Mouse (Mus musculus) spleen, adult 18-20 months (tissue): Measurements from ENCODE around the gene Rpl13.
A peak's percentile ranks its signal among the peaks of the same experiment; 100 is the strongest.

Experiments
- DNase-seq, 2 experiments: peaks; one replicate each; pipeline ENCODE4 v3.0.0; 2022; ENCODE audit warnings: mixed read lengths in 2 of 2

Rpl13 gene

DNA sequence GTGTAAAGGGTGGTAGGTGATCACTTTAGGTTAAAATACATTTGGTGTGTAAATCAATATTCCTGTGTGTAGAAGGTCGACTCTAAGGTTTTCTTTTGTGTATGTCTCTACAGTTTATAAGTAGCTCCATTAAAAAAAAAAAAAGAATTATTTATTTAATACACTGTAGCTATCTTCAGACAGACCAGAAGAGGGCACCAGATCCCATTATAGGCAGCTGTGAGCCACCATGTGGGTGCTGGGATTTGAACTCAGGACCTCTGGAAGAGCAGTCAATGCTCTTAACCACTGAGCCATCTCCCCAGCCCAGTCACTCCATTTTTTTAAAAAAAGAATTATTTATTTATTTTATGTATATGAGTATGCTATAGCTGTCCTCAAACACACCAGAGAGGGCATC, 5.9 kb downstream of the Rpl13 start:
- no peak for DNase-seq

DNA sequence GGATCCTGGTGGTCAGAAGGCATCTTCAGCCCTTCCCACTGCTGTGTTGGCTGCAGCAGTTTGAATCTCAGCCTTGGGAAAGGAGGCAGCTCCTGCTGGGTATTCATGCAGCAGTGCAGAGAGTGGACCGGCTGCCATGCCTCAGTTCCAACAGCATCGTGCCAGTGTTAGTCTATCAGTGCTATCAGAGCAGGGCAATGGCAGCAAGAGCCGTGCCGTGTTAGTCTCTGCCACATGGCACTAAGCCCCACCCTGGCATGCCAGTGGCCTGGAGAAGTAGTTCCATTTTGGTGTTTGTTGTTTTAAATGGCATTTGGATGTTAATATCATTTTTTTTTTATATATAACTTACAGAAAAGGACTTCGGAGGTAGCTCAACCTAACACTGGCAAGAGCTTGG, 6.8 kb downstream of the Rpl13 start:
- no peak for DNase-seq

DNA sequence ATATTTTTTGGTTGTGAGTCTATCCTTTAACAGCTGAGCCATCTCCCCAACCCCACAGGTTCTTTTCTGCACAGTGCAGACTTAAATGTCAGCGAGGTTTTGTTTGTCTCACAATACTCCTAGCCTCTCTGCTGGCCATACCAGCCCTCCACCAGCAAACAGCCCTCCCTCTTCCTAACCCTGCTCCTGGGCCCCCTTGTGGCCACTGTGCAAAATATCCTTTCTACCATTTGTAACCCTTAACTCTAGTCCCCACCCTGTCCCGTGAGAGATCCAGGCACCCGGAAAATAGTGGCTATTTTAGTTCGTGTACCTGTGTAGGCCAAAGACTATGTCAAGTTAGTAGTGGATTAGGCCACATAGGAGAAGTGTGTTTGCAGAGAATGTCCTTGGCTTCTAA, 8.5 kb downstream of the Rpl13 start:
- DNase-seq = peak in 1 of 2 experiments; percentile 59

DNA sequence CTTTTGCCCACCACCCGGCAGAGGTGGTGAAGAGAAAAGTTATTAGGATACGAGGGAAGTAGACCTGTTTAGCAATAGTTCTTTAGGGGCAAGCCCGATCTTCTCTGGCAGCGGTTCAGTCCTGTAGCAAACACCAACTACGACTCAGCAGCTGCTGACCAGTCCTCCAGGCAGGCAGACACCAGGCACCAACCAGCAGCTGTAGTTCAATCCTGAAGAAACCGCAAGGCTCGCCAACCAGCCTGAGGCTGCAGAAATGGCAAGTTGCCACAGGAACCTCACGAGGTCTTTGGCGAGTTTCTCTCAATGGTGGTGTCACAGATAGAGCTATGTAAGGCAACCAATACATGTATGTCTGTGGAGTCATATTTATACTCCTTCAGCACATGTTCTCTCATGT, 10.7 kb downstream of the Rpl13 start:
- DNase-seq = no peak

DNA sequence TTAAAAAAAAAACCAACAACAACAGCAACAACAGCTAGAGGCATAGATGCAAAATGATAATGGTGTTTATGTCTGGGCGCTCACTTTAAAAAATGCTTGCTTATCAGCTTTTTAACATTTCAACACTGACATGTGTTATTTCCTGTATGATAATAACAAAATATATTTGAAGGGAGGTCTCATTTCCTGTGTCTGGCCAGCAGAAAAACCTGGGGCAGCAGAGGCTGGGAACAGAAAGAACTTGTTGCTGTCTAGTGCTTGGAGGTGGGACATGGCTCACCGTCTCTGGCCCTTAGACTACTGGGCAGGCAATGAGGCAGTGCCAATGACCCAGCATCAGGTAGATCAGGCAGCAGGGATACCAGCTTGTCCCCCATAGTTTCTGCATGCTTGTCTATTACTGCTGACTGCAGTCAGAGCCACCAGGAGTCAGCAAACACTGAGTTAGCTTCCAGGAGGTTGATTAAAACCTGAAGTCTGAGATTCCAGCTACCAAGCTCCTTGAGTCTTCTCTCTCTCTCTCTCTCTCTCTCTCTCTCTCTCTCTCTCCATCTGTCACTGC, 11.8 kb downstream of the Rpl13 start:
- DNase-seq = no peak

DNA sequence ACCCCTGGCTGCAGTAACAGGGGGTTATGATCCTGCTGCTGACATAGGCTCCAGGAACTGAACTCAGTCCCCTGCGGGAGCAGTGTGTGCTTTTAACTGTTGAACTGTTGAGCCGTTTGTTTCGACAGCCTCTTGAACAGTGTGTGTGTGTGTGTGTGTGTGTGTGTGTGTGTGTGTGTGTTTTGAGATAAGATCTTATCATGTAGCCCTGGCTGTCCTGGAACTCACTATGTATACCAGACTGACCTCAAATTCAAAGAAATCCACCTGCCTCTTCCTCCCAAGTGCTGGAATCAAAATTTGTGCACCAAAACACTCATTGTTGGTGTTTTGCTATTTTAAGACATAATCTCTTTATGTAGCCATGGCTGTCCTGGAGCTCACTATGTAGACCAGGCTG, 12.5 kb downstream of the Rpl13 start:
- DNase-seq = no peak

DNA sequence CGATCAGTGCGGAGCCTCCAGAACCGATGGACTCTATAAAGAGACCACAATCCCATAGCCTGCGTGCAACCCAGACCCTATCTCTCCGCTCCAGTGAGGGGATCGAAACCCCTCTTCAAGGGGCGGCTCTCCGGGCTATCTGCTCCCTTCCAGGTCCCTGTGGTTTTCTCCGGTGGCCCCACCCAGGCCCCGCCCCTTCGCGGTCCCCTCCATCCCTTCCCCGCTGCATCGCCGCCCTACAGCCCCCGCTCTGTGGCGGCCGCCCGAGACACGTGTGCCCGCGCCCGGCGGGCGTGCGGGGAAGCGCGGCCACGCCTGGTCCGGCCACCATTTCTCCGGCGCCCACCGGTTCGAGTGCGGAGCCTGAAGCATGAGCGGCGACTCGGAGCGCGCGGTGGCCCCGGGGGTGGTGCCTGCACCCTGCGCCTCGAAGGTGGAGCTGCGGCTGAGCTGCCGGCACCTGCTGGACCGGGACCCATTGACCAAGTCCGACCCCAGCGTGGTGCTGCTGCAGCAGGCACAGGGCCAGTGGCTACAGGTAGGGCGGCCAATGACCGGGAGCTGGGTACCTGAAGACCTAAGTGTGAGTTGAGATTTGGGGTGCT, 15.1 kb downstream of the Rpl13 start, which contains the start of gene Cpne7:
Cpne7 (plus strand) TSS at position 248 of the 605 bp plus-strand sequence.
- peak in 1 of 2 experiments; percentile 15 for DNase-seq

DNA sequence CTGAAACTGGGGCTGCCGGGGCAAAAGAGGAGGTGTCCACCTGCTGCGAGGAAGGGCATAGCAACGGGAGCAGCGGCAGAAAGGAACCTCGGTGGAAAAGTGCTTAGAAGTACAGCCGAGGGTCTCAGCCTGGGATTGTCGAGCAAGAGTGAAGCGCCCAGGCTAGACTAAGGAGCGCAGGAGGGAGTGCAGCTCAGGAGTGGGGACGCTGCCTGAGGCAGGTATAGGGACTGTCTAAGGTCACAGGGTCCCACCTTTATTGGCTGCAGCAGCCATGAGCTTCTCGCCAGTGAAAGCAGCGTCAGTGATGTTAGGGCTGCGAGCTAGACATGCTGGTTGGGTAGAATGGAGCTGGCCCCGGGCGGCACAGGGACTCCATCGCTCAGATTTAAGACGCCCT, 15.6 kb downstream of the Rpl13 start:
- no peak for DNase-seq

DNA sequence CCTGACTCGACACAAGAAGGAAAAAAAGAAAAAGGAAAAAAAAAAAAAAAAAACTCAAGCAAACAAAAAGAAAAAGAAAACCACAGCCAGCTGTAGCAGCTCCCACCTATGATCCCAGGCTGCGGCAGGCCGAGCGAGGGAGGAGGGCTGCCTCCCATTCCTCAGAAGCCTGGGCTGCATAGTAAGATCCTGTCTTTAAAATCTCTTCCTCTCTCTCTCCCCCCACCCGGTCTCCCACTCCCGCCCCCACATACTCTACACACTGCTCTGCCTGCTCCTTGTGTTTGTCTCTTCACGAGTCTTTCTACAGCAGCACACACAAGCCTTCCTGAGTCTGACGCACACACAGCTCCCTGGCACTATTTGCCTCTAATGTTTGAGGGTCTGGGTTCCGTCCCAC, 19.9 kb downstream of the Rpl13 start:
- no peak for DNase-seq

DNA sequence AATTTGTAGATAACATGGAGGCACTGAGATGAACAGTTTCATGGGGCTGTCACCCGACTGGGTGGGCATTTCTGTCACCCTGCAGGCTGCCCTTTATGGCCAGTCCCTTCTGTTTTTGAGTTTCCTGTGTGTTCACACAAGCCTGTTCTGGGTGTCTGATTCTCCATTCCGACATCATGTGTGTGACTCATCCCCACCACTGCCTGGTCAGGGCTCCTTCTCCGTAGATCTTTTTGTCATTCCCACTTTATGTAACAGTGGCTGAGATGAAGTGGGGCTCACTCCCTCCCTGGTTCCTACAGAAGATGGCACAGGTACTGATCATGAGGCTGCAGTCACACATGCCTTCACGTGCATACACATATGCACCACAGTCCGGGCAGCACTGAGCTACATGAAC, 20.5 kb downstream of the Rpl13 start:
- no peak for DNase-seq

DNA sequence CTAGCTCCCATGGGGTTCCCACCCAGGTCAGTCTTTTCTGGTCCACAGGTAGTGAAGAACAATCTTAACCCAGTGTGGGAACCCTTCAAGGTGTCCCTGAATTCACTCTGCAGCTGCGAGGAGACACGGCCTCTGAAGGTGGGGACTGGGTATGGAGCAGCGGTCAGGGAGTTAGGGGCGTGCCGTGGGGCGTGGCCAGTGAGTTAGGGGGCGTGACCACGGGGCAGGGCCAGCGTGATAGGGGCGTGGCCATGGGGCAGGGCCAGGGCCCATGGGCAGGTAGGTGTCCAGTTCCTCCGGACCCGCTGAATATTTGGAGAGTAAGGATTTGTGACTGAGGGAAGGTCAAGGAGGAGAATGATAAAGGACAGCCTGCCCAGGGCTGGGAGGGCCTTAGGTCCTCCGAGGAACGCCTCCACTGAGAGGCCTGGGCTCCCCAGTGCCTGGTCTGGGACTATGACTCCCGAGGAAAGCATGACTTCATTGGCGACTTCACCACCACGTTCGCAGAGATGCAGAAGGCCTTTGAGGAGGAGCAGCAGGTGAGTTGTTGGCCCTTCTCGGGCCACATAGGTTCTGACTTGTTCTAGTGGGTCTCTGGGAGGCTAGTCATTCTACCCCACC, 24.2 kb downstream of the Rpl13 start:
- DNase-seq = no peak

DNA sequence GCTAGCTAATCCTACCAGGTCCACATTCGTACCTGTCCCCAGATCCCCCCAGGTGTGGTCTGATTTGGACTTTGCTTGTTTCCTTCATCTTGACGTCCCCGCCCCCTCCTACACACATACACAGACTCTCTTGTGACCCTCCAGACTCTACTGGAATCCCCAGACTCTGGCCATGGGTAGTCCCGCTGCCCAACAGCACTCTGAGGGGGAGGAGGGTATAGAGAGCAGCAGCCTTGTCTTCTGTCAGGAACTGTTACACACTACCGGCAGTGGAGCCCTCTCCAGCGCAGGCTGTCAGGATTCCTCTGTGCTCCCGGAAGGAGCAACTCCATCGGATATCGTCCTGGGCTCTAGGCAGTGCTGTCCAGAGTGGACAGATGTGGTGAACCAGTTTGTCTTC, 28.9 kb downstream of the Rpl13 start:
- no peak for DNase-seq

DNA sequence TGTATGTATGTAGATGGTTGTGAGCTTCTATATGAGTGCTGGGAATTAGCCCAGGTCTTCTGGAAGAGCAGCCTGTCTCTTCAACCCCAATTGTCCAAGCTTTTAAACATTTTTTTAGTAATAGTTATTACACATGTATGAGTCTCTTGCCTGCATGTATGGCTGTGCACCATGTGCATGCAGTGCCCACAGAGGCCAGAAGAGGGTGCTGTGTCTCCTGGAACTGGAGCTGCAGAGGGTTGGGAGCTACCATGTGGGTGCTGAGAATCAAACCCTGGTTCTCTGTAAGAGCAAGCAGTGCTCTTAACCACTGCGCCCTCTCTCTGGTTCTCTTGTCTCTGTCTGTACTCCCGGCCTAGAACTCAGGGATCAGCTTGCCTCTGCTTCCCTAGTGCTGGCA, 30.8 kb downstream of the Rpl13 start:
- no peak for DNase-seq

DNA sequence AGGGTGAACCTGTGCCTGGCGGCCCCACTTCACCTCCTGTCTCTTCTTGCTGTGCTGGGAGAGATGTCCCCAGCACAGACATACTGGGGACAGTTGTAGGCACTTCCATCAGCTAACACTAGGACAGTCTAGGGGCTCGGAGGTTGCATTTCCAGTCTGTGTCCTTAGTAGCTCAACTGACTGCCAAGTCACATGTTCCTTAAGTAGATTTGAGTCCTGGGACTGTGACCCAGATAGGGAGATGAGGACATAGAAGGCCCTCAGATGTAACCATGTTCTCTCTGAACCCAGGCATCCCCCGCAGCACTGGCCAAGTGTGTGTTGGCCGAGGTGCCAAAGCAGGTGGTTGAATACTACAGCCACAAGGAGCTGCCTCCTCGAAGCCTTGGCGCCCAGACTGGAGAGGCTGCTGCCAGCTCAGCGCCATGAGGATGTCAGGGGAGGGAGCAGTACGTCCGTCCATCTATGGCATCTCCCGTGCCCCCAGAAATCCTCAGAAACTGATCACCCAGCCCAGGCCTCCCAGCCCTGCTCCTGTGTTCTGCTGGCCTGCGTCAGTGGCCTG, 32.1 kb downstream of the Rpl13 start:
- DNase-seq = no peak

DNA sequence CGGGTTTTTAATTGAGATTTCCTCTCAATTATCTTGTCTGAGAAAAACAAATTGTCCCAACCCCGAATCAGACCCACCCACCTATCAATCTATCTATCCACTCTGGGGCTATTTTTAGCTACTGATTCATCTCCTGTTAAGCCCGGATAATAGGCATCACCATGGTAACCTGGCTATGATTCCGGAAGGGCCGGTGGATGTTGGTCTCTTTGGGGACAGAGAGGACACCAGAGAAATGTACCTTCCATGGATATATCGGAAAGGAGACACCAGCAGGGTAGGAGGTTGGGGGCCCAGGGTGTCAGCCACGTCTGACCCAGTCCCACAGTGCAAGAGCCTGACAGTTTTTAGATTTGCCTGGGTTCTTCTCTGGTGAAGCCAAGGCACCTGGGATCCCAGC, 33.3 kb downstream of the Rpl13 start:
- DNase-seq = no peak

DNA sequence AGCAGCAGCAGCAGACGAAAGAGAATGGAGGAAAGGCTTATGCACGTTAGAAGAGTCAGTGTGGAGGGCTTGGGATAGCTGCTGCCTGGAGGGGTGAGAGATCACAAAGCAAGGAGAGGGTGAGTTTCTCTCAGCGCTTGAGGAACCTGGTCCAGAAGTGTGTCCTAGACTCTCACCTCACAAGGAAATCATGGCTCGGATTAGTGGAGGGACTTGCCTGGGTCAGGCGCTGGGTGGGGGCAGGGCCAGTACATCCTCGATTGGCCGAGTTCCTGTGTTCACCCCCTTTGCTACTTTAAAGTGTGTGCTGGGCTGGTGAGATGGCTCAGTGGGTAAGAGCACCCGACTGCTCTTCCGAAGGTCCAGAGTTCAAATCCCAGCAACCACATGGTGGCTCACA, 33.7 kb downstream of the Rpl13 start:
- no peak for DNase-seq

DNA sequence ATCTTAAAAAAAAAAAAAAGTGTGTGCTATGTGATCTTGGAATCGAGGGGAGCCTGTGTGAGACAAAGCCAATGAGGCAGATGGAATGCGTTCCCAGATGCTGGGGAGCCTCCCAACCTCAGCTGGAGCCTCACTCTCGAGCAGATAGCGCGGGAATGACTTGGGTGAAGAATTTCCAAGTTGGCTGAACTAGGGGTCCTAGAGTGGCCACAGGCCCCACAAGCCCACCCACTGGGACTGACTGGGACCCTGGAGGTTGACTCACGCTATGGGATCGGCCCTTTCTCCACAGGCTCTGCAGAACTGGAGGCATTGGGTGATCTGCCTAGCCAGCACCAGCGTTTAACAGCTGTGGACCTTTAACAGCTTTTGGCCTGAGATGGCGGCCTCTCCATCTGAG, 34.1 kb downstream of the Rpl13 start:
- DNase-seq = no peak

DNA sequence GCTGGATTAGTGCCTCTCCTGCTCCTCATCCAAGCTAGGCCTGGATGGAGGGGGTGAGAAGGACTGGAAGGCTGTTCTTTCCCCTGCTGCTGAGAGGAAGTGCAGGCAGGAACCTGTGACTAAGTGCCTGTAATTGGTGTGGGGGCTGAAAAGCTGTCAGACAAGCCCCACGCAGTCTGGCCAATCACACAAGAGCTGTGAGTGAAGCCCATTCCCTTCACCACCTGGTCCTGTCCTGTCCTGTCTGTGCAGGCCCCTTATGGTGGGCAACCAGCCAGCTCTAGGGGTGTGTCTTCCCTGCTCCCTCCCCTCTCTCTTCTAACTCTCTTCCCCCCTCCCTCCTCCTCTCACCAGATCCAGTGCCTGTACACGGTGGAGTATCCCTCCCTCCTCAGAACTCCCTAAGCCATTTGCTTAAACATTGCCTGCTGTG, 35.5 kb downstream of the Rpl13 start:
- no peak for DNase-seq

DNA sequence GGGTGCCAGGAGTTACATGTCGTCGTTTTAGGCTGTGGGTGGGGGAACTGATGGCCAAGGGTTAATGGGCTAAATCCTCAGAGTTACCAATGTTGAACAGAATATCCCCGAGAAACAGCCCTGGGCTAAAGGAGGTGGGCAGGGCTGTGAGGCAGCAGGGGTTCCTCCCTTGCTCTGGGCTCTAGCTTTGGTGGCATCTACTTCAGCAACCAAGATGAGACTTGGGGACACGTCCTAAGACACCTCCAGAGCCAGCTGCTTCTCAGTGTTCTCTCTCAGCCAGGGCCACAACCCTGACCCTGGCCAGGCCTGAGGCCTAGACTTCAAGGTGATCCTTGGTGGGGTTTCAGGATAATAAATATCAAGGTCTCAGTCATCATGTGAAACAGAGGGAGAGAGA, 36.6 kb downstream of the Rpl13 start:
- DNase-seq = no peak

DNA sequence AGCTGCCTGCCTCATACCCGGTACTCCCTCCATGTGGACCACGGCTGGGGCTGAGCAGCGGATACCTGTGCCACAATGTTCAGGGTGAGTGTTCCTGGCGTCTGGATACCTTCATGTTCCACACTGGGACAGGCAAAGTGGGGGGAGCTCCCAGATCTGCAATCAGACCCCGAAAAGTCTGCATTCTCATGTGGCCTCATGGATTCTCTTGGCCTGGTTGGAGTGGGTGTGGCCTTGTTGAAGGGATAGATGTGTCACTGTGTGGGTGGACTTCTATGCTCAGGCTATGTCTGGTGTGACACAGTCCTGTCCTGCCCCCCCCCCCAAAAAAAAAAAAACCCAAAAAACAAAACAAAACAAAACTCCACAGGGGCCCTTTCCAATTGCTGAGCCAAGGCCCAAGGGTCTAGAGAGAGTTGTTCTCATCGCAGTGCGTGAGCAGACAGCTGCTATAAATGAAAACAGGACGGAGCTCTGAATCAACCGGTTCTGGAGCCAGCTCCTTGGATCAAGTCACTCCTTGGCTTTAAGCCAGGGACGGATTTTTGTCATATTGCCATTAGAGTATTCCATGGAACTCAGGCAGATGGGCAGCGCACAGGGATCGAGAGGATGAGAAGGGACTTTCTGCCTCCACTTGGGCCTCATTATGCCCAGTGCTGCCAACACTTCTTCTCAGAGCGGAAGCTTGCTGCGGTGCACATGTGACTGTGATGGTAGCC, 39.8 kb downstream of the Rpl13 start:
- no peak for DNase-seq

DNA sequence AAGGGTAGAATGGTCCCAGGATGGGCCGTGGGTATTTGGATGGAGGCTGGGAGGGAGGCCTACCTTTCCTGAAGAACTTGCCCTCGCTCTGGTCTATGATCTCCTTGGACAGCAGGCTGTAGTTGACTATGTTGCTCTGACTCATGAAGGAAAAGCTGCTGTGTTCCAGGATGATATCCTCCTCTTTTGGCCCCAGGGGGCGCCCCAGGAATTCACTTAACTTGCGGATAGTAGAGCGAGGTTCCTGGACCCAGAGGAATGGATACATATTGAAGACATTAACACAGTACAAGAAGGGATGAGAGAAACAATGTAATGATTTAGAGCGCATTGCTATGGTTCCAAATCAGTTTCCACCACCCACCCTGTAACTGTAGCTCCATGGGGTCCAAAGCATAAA, 43.1 kb downstream of the Rpl13 start:
- peak in 1 of 2 experiments; percentile 7 for DNase-seq

DNA sequence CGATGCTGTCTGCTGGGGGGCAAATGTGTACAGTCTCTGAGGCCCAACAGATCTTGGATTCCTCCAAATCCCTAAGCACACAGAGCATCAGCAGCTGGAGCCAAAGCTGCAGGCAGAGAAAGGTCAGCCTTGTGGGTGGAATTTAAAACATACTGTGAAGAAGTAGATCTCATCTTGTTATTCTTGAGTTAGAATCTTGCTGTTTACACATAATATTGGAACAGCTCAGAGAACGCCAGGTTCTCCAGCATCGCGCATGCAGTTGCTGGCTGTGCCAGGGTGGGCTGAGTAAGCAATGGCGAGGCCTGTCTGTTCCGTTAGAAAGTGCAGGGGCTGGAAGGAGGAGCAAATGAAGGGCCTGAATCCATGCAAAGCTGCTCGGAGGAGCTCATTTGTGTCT, 44.2 kb downstream of the Rpl13 start:
- DNase-seq = no peak

DNA sequence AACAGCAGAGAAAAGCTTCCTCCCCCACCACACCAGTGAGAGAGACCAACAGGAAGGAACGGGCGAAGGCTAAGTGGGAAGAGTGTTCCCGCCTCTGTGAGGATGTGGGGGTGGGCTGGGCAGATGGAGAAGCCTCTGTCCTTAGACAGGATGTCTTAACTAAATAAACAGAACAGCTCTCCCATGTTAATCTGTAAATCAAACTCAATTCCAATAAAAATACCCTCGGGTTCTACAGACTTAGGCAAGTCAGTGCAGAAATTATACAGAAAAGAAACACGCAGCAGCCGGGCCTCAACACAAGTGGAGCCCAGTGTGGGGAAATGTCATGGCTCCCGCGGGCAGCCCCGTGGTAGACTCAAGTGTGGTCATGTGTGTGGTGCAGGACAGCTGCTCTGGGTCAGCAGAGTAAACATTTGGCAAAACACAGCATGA, 48.6 kb downstream of the Rpl13 start:
- no peak for DNase-seq
